In the genomic region with DNA sequence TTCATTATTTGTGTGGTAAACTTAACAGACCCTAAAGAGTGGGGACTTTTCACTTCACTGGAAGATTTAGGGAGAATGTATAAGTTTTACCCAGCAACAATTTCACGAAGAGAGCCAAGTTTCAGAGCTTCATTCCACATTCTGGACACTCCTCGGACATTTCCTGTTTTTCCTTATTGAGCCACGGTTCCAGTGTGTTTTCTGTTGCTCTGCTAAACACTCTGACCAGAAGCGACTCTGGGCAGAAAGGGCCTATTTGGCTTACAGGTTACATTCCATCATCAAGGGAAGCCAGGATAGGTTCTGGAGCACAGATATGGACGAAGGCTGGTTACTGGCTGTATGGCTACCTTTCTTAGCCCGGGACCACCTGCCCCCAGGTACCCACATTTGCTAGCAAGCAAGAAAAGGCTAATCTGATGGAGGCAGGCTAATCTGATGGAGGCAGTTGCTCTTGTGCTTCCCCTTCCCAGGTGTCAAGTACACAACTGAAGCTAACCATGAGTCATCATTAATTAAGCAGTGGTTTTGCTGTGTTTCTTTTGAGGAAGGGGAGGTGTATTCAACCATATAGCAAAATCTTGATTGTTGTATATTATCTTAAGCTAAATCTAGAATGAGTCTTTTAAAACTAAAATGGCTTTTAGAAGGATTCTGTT, we compare ENCODE assay signal across 8 mouse cellular contexts. TPM values are rescaled to one million over a fixed set of nuclear protein-coding genes. Genes with fewer than 3 reads are reported as not detected.
A peak's percentile ranks its signal among the peaks of the same experiment; 100 is the strongest.
DNase-seq lines count a peak whose midpoint lies in the region; ATAC-seq and TF ChIP-seq lines count a peak whose summit lies in the region.

No protein-coding gene starts in this region.

- TF ChIP-seq CTCF in stomach, postnatal 0 days (IDR thresholded peaks at IDR 0.05; ENCODE audit: low read depth) = no peak

- no peak for TF ChIP-seq EP300 in stomach, postnatal 0 days (optimal IDR thresholded peaks at IDR 0.05)

- H3K27ac ChIP-seq in embryonic facial prominence, embryonic 15.5 days (replicated peaks) = no peak overlapping the region
- H3K27ac ChIP-seq in limb, embryonic 12.5 days = no peak overlapping the region
- peak overlapping the region; percentile 97; the same call in 1 of the 2 replicates for H3K27ac ChIP-seq in stomach, postnatal 0 days (replicated peaks)

- no peak for DNase-seq in stomach, postnatal 0 days (ENCODE audit: low spot score)
- DNase-seq in embryo, embryonic 11 days = no peak
- no peak for DNase-seq in retina, postnatal 1 day

- H3K9me3 ChIP-seq in megakaryocyte, embryonic 14.5 days = no peaks in the 10 kb centered on the region
- H3K9me3 ChIP-seq in embryonic facial prominence, embryonic 15.5 days (replicated peaks) = no peaks in the 10 kb centered on the region
- no peaks in the 10 kb centered on the region for H3K9me3 ChIP-seq in limb, embryonic 12.5 days
- no peaks in the 10 kb centered on the region for H3K9me3 ChIP-seq in stomach, postnatal 0 days (ENCODE audit: control insufficient read depth, low read length)

- H3K27me3 ChIP-seq in megakaryocyte, embryonic 14.5 days (replicated peaks) = no peaks in the 10 kb centered on the region
- H3K27me3 ChIP-seq in embryonic facial prominence, embryonic 15.5 days = no peaks in the 10 kb centered on the region
- H3K27me3 ChIP-seq in limb, embryonic 12.5 days = no peaks in the 10 kb centered on the region
- no peaks in the 10 kb centered on the region for H3K27me3 ChIP-seq in stomach, postnatal 0 days (ENCODE audit: control insufficient read depth, insufficient read depth, low read length)

- WGBS in embryonic facial prominence, embryonic 15.5 days = 62% methylated on average over 6 of the region's 6 CpGs
- WGBS in limb, embryonic 12.5 days = 78% methylated on average over 6 of the region's 6 CpGs
- WGBS in stomach, postnatal 0 days = 54% methylated on average over 6 of the region's 6 CpGs

- no peak overlapping the region for H3K9ac ChIP-seq in embryonic facial prominence, embryonic 15.5 days
- no peak overlapping the region for H3K9ac ChIP-seq in limb, embryonic 12.5 days (replicated peaks)
- H3K9ac ChIP-seq in stomach, postnatal 0 days (ENCODE audit: low read length) = peak overlapping the region; percentile 45

- peaks cover 55% of the 10 kb centered on the region for H3K4me1 ChIP-seq in megakaryocyte, embryonic 14.5 days
- peaks cover 11% of the 10 kb centered on the region for H3K4me1 ChIP-seq in embryonic facial prominence, embryonic 15.5 days
- H3K4me1 ChIP-seq in limb, embryonic 12.5 days (replicated peaks) = peaks cover 4% of the 10 kb centered on the region; the same call in 1 of the 2 replicates
- H3K4me1 ChIP-seq in stomach, postnatal 0 days (replicated peaks; ENCODE audit: control insufficient read depth, insufficient read depth) = peaks cover 3% of the 10 kb centered on the region; the same call in 1 of the 2 replicates

- peak overlapping the region; percentile 94 for H3K4me3 ChIP-seq in megakaryocyte, embryonic 14.5 days (replicated peaks)
- H3K4me3 ChIP-seq in embryonic facial prominence, embryonic 15.5 days (replicated peaks) = peak overlapping the region; percentile 92
- H3K4me3 ChIP-seq in limb, embryonic 12.5 days (replicated peaks) = no peak overlapping the region; the same call in 1 of the 2 replicates
- H3K4me3 ChIP-seq in stomach, postnatal 0 days (ENCODE audit: low read depth, low read length) = peak overlapping the region; percentile 91

- ATAC-seq in megakaryocyte, adult 5-6 weeks (ENCODE audit: poor library complexity, severe bottlenecking) = no peak
- no peak for ATAC-seq in embryonic facial prominence, embryonic 15.5 days (ENCODE audit: insufficient number of reproducible peaks, low FRiP score, low TSS enrichment, low read depth)
- no peak for ATAC-seq in limb, embryonic 12.5 days (ENCODE audit: insufficient number of reproducible peaks, insufficient read depth, low FRiP score, low TSS enrichment, low read depth)
- no peak for ATAC-seq in stomach, postnatal 0 days (ENCODE audit: low FRiP score, low TSS enrichment)
- no peak for ATAC-seq in megakaryocyte progenitor cell, adult 5-6 weeks (replicated peaks; ENCODE audit: poor library complexity)

- H3K4me2 ChIP-seq in embryonic facial prominence, embryonic 15.5 days (replicated peaks) = peak overlapping the region; percentile 60
- H3K4me2 ChIP-seq in limb, embryonic 12.5 days = peak overlapping the region; percentile 79; the same call in 1 of the 2 replicates
- H3K4me2 ChIP-seq in stomach, postnatal 0 days (replicated peaks; ENCODE audit: low read depth) = peak overlapping the region; percentile 77

- H3K36me3 ChIP-seq in megakaryocyte, embryonic 14.5 days (replicated peaks; ENCODE audit: low read length) = peaks cover 42% of the 10 kb centered on the region
- H3K36me3 ChIP-seq in embryonic facial prominence, embryonic 15.5 days = no peaks in the 10 kb centered on the region; the same call in 1 of the 2 replicates
- H3K36me3 ChIP-seq in limb, embryonic 12.5 days = peaks cover 8% of the 10 kb centered on the region; the same call in 1 of the 2 replicates
- peaks cover 4% of the 10 kb centered on the region; the same call in 1 of the 2 replicates for H3K36me3 ChIP-seq in stomach, postnatal 0 days (ENCODE audit: control insufficient read depth, insufficient read depth, low read length)

RNA-seq across cellular contexts. Expression of a gene that starts 1.7 kb away (rescaled TPM):
- polyA plus RNA-seq in megakaryocyte, embryonic 14.5 days (2012; ENCODE audit: insufficient read depth, low replicate concordance) = 18.6 and 29.6 TPM in 2 replicates
- total RNA-seq in megakaryocyte, adult 5-6 weeks (2015) = 13.9 and 14.1 TPM in 2 replicates
- total RNA-seq in megakaryocyte, adult 5-6 weeks (2017) = 15.9 and 16.9 TPM in 2 replicates
- polyA plus RNA-seq in embryonic facial prominence, embryonic 15.5 days (2015; fragmentation: Nextera tagmentation; extraction: Ambion mirVana) = 4.6 and 6.4 TPM in 2 replicates
- 4.0 and 4.5 TPM in 2 replicates for polyA plus RNA-seq in limb, embryonic 12.5 days (2016; fragmentation: Nextera tagmentation; extraction: Ambion mirVana)
- 3.5 and 3.8 TPM in 2 replicates for polyA plus RNA-seq in stomach, postnatal 0 days (2015; fragmentation: Nextera tagmentation; extraction: Ambion mirVana)
- 12.3 and 13.4 TPM in 2 replicates for total RNA-seq in megakaryocyte progenitor cell, adult 5-6 weeks (2015)
- total RNA-seq in megakaryocyte progenitor cell, adult 5-6 weeks (2017) = 17.5 and 18.6 TPM in 2 replicates

RNA-seq across cellular contexts. Expression of a gene that starts 6.0 kb away (rescaled TPM):
- not detected in 2 replicates for polyA plus RNA-seq in megakaryocyte, embryonic 14.5 days (2012; ENCODE audit: insufficient read depth, low replicate concordance)
- 0.05 TPM in 1 of 2 replicates, not detected in the other for total RNA-seq in megakaryocyte, adult 5-6 weeks (2015)
- total RNA-seq in megakaryocyte, adult 5-6 weeks (2017) = 0.11 TPM in 1 of 2 replicates, not detected in the other
- polyA plus RNA-seq in embryonic facial prominence, embryonic 15.5 days (2015; fragmentation: Nextera tagmentation; extraction: Ambion mirVana) = 1.2 and 2.0 TPM in 2 replicates
- polyA plus RNA-seq in limb, embryonic 12.5 days (2016; fragmentation: Nextera tagmentation; extraction: Ambion mirVana) = 0.08 TPM in 1 of 2 replicates, not detected in the other
- polyA plus RNA-seq in stomach, postnatal 0 days (2015; fragmentation: Nextera tagmentation; extraction: Ambion mirVana) = 0.06 and 0.11 TPM in 2 replicates
- total RNA-seq in megakaryocyte progenitor cell, adult 5-6 weeks (2015) = 0.17 TPM in 1 of 2 replicates, not detected in the other
- total RNA-seq in megakaryocyte progenitor cell, adult 5-6 weeks (2017) = 0.04 and 0.27 TPM in 2 replicates
